Mouse (Mus musculus) heart, embryonic 13.5 days (tissue): Measurements from ENCODE around the gene Csf2rb2. TPM values are rescaled to one million over a fixed set of nuclear protein-coding genes. Genes with fewer than 3 reads are reported as not detected.
"Not testable (repeated sequence)": the region's sequence is repeated elsewhere in the genome, so short reads cannot be mapped to it uniquely, and the experiment has no call there.

ENCODE experiments used
- ATAC-seq: fragments of 200-750 bp; cut with Nextera tagmentation; 2 replicates; pipeline ENCODE4 v1.8.0; 2017; ENCODE audit warnings: moderate TSS enrichment; ENCODE audit not compliant: insufficient number of reproducible peaks, low FRiP score, low TSS enrichment; ENCODE audit errors: extremely low read depth
- H3K27ac ChIP-seq: fragments of 300-500 bp; sonication (generic); replicated peaks from 2 replicates; pipeline ENCODE4 v1.5.1; 2015; ENCODE audit warnings: moderate library complexity, mild to moderate bottlenecking, inconsistent platforms
- H3K27me3 ChIP-seq: fragments of 300-500 bp; sonication (generic); replicated peaks from 2 replicates; pipeline ENCODE4 v1.6.1; 2015; ENCODE audit warnings: mild to moderate bottlenecking, inconsistent platforms
- H3K36me3 ChIP-seq: fragments of 300-500 bp; sonication (generic); 2 replicates; pipeline ENCODE4 v1.6.1; 2015; ENCODE audit warnings: mild to moderate bottlenecking, inconsistent platforms
- H3K4me1 ChIP-seq: fragments of 300-500 bp; sonication (generic); 2 replicates; pipeline ENCODE4 v1.6.1; 2015; ENCODE audit warnings: inconsistent platforms
- H3K4me2 ChIP-seq: fragments of 300-500 bp; sonication (generic); 2 replicates; pipeline ENCODE4 v1.6.1; 2015; ENCODE audit warnings: inconsistent platforms, mild to moderate bottlenecking, moderate library complexity
- H3K4me3 ChIP-seq: fragments of 300-500 bp; sonication (generic); 2 replicates; pipeline ENCODE4 v1.5.1; 2015; ENCODE audit warnings: moderate library complexity, mild to moderate bottlenecking, inconsistent platforms
- H3K9ac ChIP-seq: fragments of 300-500 bp; sonication (generic); 2 replicates; pipeline ENCODE4 v1.6.1; 2015; ENCODE audit warnings: inconsistent platforms, mild to moderate bottlenecking, moderate library complexity
- H3K9me3 ChIP-seq: fragments of 300-500 bp; sonication (generic); 2 replicates; pipeline ENCODE4 v1.6.1; 2016; ENCODE audit warnings: inconsistent platforms
- WGBS: fragments of 180-500 bp; shearing (Covaris S2); methylation state at CpG from one replicate; pipeline ENCODE4 v1.1.7; 2015; ENCODE audit warnings: mixed read lengths; 5-methylcytosine and 5-hydroxymethylcytosine counted together
- polyA plus RNA-seq: library from polyadenylated mRNA; unstranded; fragments of >200 nt; fragmentation: Nextera tagmentation; extraction: Ambion mirVana; gene quantifications from 2 replicates; pipeline ENCODE4 v1.2.1, GENCODE M21; 2015

Gene Csf2rb2
- polyA plus RNA-seq, 1 experiment from 2014 or later: 0.39 TPM

DNA sequence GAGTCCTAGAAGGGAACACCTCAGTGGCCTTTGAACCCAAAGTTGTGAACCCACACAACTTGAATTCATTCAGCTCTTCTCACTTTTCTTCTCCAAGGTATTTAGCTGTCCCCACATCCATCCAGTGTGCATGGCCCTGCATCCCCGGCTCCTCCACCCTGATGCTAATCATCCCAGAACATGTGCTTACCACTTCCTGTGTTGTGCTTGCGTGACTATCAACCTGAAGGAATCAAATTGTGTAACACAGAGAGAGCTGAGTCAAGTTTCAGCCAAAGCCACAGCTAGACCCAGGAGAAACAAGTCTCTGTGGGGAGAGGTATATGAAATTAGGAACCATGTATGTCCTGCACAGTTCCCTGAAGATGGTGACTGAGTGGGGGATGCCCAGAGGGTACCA lies 27.2 kb downstream of the Csf2rb2 start:
- Histone ChIP-seq H3K36me3 (no peaks in the 10 kb centered on the region), H3K4me1 (no peaks in the 10 kb centered on the region), H3K9ac (no peak overlapping the region), H3K4me3 (no peak overlapping the region), H3K4me2 (no peak overlapping the region), H3K27ac (no peak overlapping the region), H3K9me3 (no peaks in the 10 kb centered on the region), H3K27me3 (no peaks in the 10 kb centered on the region; the same call in 1 of the 2 replicates)
- ATAC-seq: no peak
- WGBS: 54% methylated on average over 2 of the region's 2 CpGs

DNA sequence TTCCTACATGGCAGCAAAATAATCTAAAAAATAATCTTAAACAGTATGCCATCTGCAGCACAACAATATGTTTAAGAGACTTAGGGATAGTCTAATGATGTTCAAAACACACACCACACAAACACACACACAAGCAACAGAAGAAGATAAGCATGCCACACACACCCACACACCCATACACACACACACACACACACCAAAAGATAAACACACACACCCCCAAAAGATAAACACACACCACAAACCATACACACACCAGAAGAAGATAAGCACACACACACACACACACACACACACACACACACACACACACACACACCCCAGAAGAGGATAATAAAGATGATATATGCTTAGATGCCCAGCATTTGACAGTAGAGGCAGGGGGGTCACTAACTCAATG lies 34.3 kb downstream of the Csf2rb2 start:
- Histone ChIP-seq H3K9ac (no peak overlapping the region), H3K36me3 (no peaks in the 10 kb centered on the region), H3K27me3 (no peaks in the 10 kb centered on the region; the same call in 1 of the 2 replicates), H3K4me1 (peaks cover 3% of the 10 kb centered on the region; the same call in 1 of the 2 replicates), H3K9me3 (0 out of 2 replicates have a peak, but pooled peaks cover 5% of the 10 kb centered on the region), H3K27ac (no peak overlapping the region), H3K4me3 (no peak overlapping the region), H3K4me2 (no peak overlapping the region)
- ATAC-seq: no peak

DNA sequence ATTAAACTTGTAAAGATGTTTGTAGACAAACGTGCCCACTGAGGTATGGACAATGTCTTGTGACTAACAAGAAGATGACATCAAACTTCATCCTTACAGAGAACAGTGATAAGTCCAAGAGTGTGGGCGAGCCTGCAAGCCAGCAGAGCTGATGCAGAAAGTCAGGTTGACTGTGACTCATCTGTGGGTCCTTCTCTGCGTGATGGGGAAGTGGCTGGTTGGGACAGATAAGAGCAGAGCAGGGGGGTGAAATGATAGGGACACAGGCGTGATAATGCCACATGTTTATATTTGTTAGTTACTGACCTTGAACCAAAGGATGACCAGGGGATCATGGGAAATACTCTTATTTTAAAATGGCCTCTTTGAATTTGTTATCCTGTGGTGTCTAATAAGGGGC lies 37.7 kb downstream of the Csf2rb2 start:
- Histone ChIP-seq H3K4me1 (peaks cover 3% of the 10 kb centered on the region; the same call in 1 of the 2 replicates), H3K9ac (no peak overlapping the region), H3K27me3 (no peaks in the 10 kb centered on the region), H3K4me3 (no peak overlapping the region), H3K4me2 (peak overlapping the region; percentile 10; the same call in 1 of the 2 replicates), H3K36me3 (no peaks in the 10 kb centered on the region), H3K27ac (peak overlapping the region; percentile 46), H3K9me3 (0 out of 2 replicates have a peak, but pooled peaks cover 5% of the 10 kb centered on the region)
- ATAC-seq: peak; percentile 76
- 24% methylated on average over 4 of the region's 4 CpGs for WGBS

DNA sequence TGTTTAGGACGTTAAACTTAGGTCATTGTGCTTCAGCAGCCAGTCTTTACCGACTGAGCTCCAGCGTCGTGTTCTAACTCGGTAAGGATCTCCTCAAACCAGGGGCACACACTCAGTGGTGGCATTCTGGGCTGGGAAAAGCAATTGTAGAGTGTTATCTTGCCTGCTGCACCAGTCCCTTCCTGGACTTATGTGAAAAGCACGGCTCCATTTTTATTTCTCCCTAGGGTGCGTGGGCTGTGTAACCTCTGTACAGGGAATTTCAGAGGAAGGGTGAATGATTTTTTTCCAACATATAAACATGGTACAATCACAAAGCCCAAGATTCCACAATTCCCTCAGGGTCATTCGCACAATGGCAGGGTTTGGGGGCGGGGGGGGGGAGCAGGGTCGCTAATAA lies 38.1 kb downstream of the Csf2rb2 start:
- no peak for ATAC-seq

DNA sequence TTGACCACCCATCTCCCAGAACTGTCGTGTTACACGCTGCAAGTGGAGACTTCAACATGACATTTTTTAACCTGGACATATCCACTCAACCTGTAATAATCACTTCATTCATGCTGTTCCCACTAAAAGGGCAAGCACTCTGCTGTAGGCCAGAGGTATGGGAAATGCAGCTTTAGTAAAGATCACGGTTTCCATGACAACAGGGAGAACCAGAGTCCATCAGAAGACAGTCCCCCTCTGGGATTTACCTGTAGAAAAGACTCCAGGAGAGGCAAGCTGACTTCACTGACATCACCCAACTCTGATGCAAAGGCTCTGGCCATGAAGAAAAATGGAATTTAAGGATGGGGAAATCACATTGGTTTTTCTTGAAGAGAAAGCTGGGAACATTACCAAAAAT lies 42.2 kb downstream of the Csf2rb2 start:
- H3K27ac ChIP-seq: no peak overlapping the region

More for the DNA sequence above, 38.1 kb downstream of the Csf2rb2 start:
- Histone ChIP-seq H3K36me3 (no peaks in the 10 kb centered on the region), H3K4me2 (peak overlapping the region; percentile 10; the same call in 1 of the 2 replicates), H3K4me1 (peaks cover 3% of the 10 kb centered on the region; the same call in 1 of the 2 replicates), H3K4me3 (no peak overlapping the region), H3K27me3 (no peaks in the 10 kb centered on the region), H3K9ac (no peak overlapping the region), H3K9me3 (0 out of 2 replicates have a peak, but pooled peaks cover 5% of the 10 kb centered on the region), H3K27ac (peak overlapping the region; percentile 46)
- 57% methylated on average over 10 of the region's 10 CpGs for WGBS

DNA sequence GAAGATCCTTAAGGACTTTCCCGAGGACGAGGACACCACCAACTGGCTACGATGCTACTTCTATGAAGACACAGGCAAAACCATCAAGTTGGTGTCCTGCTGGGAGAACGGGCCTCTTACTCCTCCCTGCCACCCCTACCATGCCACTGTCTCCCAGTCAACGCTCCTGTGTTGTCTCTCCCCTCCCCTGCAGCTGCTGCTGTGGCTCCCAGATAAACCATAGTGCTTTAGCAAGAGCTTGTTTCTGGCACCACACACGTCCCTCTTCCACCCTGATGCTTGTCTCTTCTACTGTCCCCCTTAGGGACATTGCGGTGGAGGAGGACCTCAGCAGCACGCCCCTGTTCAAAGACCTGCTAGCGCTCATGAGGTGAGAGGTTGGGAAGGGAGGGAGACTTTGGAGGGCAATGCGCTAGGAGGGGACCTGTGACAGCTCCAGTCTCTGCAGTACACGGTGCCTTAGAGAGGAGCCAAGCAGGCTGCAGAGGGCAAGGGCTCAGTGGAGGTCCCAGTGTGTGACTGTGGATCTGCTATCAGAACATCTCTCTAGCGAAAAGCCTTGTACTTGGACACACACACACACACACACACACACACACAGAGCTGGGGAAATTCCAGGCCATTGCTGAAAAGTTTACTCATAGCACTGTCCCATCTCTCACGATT lies 44.7 kb downstream of the Csf2rb2 start:
- H3K27me3 ChIP-seq: peaks cover 1% of the 10 kb centered on the region
- ATAC-seq: peak; percentile 53
- H3K36me3 ChIP-seq: no peaks in the 10 kb centered on the region
- no peak overlapping the region; the same call in 1 of the 2 replicates for H3K27ac ChIP-seq
- no peaks in the 10 kb centered on the region for H3K9me3 ChIP-seq
- H3K9ac ChIP-seq: no peak overlapping the region
- no peak overlapping the region; the same call in 1 of the 2 replicates for H3K4me3 ChIP-seq
- 48% methylated on average over 13 of the region's 13 CpGs for WGBS
- peak overlapping the region; percentile 48 for H3K4me2 ChIP-seq
- H3K4me1 ChIP-seq: peaks cover 14% of the 10 kb centered on the region

More for the DNA sequence above, 42.2 kb downstream of the Csf2rb2 start:
- 75% methylated on average over 3 of the region's 3 CpGs for WGBS
- H3K27me3 ChIP-seq: no peaks in the 10 kb centered on the region; the same call in 1 of the 2 replicates
- H3K4me3 ChIP-seq: no peak overlapping the region
- H3K36me3 ChIP-seq: no peaks in the 10 kb centered on the region
- no peak overlapping the region for H3K9ac ChIP-seq
- H3K4me1 ChIP-seq: peaks cover 9% of the 10 kb centered on the region
- no peak for ATAC-seq
- no peaks in the 10 kb centered on the region for H3K9me3 ChIP-seq
- H3K4me2 ChIP-seq: no peak overlapping the region

DNA sequence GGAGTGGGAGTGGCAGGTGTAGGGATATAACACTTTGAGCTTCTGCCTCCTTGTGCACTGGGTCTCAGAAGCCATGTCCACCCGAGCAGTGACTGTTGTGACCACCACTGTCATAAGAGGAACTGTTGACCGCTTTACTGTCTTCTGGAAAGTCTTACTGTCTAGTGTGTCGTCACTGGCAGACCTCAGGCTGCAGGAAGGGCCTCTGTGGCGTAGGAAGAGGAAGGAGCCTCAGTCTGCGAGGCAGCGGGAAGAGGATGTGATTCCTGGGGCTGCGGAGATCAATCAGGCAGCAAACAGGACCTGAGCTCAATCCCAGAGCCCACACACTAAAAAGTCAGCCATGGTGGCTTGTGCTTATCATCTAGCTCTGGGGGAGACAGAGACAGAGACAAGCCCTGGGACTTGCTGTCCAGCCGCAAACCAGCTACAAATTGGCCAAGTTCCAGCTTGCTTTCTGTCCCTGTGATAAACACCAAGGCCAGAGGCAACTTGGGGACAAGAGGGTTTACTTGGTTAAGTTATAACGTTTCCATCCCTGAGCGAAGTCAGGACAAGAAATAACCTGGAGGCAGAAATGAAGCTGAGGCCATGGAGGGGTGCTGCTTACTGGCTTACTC lies 47.2 kb downstream of the Csf2rb2 start:
- Histone ChIP-seq H3K9ac (no peak overlapping the region), H3K27me3 (peaks cover 26% of the 10 kb centered on the region), H3K36me3 (no peaks in the 10 kb centered on the region), H3K27ac (peak overlapping the region; percentile 15; the same call in 1 of the 2 replicates), H3K9me3 (no peaks in the 10 kb centered on the region), H3K4me1 (peaks cover 14% of the 10 kb centered on the region), H3K4me2 (no peak overlapping the region), H3K4me3 (no peak overlapping the region)
- 56% methylated on average over 10 of the region's 10 CpGs for WGBS
- ATAC-seq: no peak

DNA sequence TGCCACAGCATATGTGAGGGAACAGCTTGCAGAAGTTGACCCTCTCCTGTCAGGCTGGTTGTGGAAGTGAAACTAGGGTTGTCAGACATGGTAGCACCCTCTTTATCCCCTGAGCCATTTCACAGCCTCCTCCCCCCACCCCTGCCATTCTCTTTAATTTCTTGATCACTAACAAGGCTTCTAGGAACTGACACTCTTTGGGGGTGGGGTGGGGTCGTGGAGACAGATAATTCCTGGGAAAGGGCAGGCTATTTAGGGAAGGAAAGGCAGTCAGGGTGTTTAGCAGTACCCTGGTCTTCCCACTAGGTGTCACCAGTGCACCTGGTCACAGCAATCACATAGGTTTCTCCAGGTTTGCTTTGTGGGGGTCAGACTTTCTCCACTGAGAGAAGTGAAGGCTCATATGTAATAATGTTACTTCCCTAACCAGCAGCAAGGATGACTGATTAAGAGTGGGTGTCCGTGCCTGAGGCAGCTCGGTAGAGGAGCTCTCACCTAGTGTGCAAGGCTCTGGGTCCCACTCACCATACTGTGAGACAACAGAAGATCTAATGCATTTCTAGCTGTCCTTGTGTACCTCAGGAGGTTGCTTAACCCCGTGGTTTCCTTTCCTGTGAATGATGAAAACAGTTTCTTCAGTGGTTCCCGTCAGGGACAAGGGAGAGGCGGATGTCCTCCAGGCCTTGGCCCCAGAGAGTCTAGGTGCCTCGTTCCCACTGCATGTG lies 48.0 kb downstream of the Csf2rb2 start:
- Histone ChIP-seq H3K27me3 (peaks cover 34% of the 10 kb centered on the region), H3K27ac (0 out of 2 replicates have a peak overlapping the region, but pooled peaks have one; percentile 15), H3K9ac (no peak overlapping the region), H3K4me2 (no peak overlapping the region), H3K4me1 (peaks cover 14% of the 10 kb centered on the region), H3K4me3 (no peak overlapping the region), H3K36me3 (no peaks in the 10 kb centered on the region), H3K9me3 (no peaks in the 10 kb centered on the region)
- ATAC-seq: no peak
- 29% methylated on average over 7 of the region's 7 CpGs for WGBS

DNA sequence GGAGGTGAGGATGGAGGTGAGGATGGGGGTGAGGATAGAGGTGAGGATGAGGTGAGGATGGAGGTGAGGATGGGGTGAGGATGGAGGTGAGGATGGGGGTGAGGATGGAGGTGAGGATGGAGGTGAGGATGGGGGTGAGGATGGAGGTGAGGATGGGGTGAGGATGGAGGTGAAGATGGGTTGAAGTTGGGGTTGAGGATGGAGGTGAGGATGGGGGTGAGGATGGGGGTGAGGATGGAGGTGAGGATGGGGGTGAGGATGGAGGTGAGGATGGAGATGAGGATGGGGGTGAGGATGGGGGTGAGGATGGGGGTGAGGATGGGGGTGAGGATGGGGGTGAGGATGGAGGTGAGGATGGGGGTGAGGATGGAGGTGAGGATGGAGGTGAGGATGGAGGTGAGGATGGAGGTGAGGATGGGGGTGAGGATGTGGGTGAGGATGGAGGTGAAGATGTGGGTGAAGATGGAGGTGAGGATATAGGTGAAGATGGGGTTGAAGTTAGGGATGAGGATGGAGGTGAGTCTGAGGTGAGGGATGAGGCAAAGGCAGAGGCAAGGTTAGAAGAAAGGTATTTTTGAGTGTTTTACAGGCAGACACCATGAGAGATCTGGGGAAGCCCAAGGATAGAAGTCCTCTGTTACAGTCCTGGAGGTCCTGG lies 48.8 kb downstream of the Csf2rb2 start:
- peaks cover 14% of the 10 kb centered on the region for H3K4me1 ChIP-seq
- H3K4me2 ChIP-seq, H3K9ac ChIP-seq, H3K4me3 ChIP-seq, ATAC-seq, H3K9me3 ChIP-seq, H3K36me3 ChIP-seq, H3K27ac ChIP-seq: not testable (repeated sequence)
- H3K27me3 ChIP-seq: peaks cover 42% of the 10 kb centered on the region

DNA sequence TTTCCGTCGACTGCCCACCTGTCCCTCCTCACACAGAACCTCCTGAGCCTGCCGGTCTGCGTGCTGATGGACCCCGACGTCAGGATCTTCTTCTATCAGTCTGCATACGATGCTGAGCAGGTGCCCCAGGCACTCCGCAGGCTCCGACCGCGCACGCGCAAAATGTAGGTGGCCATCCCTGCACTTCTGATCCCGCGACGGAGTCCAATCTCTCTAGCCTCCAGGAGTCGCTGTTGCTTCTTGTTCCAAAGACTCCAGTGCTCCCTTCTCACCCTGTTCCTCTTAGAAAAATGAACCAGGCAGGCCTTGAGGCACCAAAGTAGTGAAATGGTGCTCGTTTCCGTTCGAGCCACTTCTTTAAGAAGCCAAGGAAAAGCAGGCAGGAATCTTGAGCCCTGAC lies 50.8 kb downstream of the Csf2rb2 start:
- no peaks in the 10 kb centered on the region for H3K9me3 ChIP-seq
- peaks cover 51% of the 10 kb centered on the region for H3K27me3 ChIP-seq
- H3K36me3 ChIP-seq: no peaks in the 10 kb centered on the region
- H3K4me3 ChIP-seq: no peak overlapping the region
- H3K27ac ChIP-seq: no peak overlapping the region
- H3K4me2 ChIP-seq: no peak overlapping the region
- 22% methylated on average over 20 of the region's 20 CpGs for WGBS
- H3K4me1 ChIP-seq: peaks cover 14% of the 10 kb centered on the region
- ATAC-seq: no peak
- no peak overlapping the region for H3K9ac ChIP-seq

DNA sequence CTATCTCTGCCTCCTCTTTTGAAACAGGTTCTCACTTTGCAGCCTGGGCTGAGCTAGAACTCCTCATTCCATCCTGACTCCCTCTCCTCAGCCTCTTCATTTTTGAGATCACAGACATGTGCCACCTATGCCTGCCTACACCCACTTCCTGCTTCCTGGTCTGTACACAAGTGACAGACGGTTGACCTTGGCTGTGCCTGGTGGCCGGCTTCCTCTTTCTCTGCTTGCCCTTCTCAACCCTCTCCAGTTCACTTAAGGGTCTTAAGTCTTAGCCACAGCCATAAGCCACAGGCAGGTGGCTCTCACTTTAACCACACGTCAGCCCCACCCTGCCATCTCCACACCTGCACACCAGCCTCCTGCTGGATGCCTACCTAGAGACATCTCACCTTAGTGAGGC lies 57.1 kb downstream of the Csf2rb2 start:
- H3K27me3 ChIP-seq: peaks cover 53% of the 10 kb centered on the region
- H3K36me3 ChIP-seq: no peaks in the 10 kb centered on the region
- peaks cover 31% of the 10 kb centered on the region for H3K4me1 ChIP-seq
- 55% methylated on average over 3 of the region's 3 CpGs for WGBS
- H3K4me2 ChIP-seq: no peak overlapping the region
- H3K9ac ChIP-seq: no peak overlapping the region
- no peak overlapping the region for H3K4me3 ChIP-seq
- no peak for ATAC-seq
- no peaks in the 10 kb centered on the region for H3K9me3 ChIP-seq
- H3K27ac ChIP-seq: no peak overlapping the region
